Mouse (Mus musculus) adrenal gland, postnatal 25 days (tissue): ENCODE measurements at regions not wholly inside any gene's neighbourhood (a gene's known extent, or its start where the extent isn't known, plus 50 kb on each side); places are given as distances from the start of the nearest gene placed in this dataset.

Experiments used
- DNase-seq: peaks from one replicate; pipeline ENCODE4 v3.0.0; 2021; ENCODE audit warnings: mixed read lengths

DNA sequence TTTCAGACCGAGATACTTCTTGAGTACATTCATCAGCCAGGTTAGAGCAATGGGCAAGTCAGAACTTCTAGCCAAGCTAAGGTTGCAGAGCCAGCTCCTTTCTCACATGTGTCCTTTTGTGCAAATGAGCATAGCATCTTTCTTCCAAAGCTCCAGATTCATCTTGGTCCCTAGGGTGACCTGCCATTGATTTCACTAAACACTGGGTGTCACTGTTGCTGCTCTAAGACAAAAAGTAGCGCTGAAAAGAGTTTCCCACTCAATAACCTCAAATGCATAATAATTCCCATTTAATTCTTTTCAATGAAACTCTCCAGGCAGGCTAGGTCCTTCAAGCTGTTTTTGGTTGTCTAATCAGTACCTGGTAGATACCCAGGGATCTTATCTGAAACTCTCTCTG is 688.6 kb upstream of the BB014433 start:
- no peak for DNase-seq

GRCm38 (mm10) chr8:15731324-15731723 is 685.4 kb upstream of the BB014433 start:
- DNase-seq, result no peak

DNA sequence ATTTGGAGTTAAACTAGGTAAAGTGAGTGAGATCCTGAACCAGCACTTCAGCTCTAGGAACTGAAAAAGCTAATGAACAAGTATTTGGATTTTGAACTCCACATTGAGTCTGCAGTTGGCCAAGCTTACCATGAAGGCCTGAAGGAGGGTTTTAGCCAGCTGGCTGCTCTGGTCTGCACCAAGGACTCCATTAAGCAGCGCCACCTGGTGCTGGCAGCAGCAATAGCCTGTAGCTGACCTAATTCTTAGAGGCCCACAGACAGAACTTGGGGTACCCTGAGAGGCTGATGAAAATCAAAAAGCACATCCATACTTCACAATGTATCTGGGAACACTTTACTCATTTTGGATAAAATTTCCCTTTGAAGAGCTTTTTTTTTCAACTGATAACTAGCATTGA is 683.2 kb upstream of the BB014433 start:
- DNase-seq, result peak; percentile 71

DNA sequence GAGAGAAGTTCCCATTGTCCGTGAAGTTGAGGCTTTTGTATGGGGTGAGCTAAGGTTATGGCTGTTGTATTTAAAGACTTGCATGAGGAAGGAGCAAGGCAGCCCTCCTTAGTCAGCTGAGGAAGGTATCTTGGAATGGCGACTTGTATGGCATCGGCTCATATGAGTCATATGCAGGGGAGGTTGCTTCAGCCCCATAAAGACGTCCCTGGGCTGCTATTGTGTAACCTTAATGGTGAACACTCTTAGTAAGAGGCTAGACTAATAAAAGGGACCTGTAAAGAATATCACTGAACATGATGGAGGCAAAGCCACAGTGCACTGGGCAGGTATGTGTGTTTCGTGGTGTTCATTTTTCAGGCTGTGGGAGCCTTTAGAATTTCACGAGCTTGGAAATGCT is 680.4 kb upstream of the BB014433 start:
- no peak for DNase-seq
